Mouse (Mus musculus): Measurements from ENCODE around the gene Reep3.
A peak's percentile ranks its signal among the peaks of the same experiment; 100 is the strongest.
"Not testable (repeated sequence)": the region's sequence is repeated elsewhere in the genome, so short reads cannot be mapped to it uniquely, and the experiment has no call there.

Gene Reep3

GRCm38 (mm10) chr10:67010521-67010920 lies 86.2 kb downstream of the Reep3 start:
- DNase-seq = no peak

GRCm38 (mm10) chr10:67004527-67005042 lies 92.2 kb downstream of the Reep3 start:
- DNase-seq = peak; percentile 22

GRCm38 (mm10) chr10:67003743-67004526 lies 92.8 kb downstream of the Reep3 start:
- peak; percentile 63 for DNase-seq

GRCm38 (mm10) chr10:67003009-67003742 lies 93.6 kb downstream of the Reep3 start:
- peak; percentile 59 for DNase-seq

- DNase-seq = peak; percentile 81
These were observed 94.3 kb downstream of the Reep3 start for GRCm38 (mm10) chr10:67002207-67003008.

GRCm38 (mm10) chr10:67000958-67001615 lies 95.7 kb downstream of the Reep3 start:
- not testable (repeated sequence) for DNase-seq

GRCm38 (mm10) chr10:67000136-67000535 lies 96.6 kb downstream of the Reep3 start:
- no peak for DNase-seq

GRCm38 (mm10) chr10:66998770-66999169 lies 98.0 kb downstream of the Reep3 start:
- DNase-seq = no peak

- DNase-seq = no peak
These were observed 101.6 kb downstream of the Reep3 start for GRCm38 (mm10) chr10:66995181-66995580.

- DNase-seq = no peak
These were observed 102.3 kb downstream of the Reep3 start for GRCm38 (mm10) chr10:66994469-66994868.

GRCm38 (mm10) chr10:66992591-66992990 lies 104.2 kb downstream of the Reep3 start:
- no peak for DNase-seq

GRCm38 (mm10) chr10:66990506-66990905 lies 106.2 kb downstream of the Reep3 start:
- no peak for DNase-seq

GRCm38 (mm10) chr10:66983043-66983442 lies 113.7 kb downstream of the Reep3 start:
- DNase-seq = no peak

- DNase-seq = no peak
These were observed 118.5 kb downstream of the Reep3 start for GRCm38 (mm10) chr10:66978215-66978614.

GRCm38 (mm10) chr10:66977093-66977492 lies 119.7 kb downstream of the Reep3 start:
- no peak for DNase-seq

- DNase-seq = no peak
These were observed 121.3 kb downstream of the Reep3 start for GRCm38 (mm10) chr10:66975451-66975850.

GRCm38 (mm10) chr10:66974417-66974816 lies 122.3 kb downstream of the Reep3 start:
- DNase-seq = no peak

GRCm38 (mm10) chr10:66973866-66974265 lies 122.9 kb downstream of the Reep3 start:
- no peak for DNase-seq

- DNase-seq = no peak
These were observed 123.5 kb downstream of the Reep3 start for GRCm38 (mm10) chr10:66973274-66973673.

GRCm38 (mm10) chr10:66970336-66971115 lies 126.2 kb downstream of the Reep3 start:
- no peak for DNase-seq

- no peak for DNase-seq
These were observed 127.2 kb downstream of the Reep3 start for GRCm38 (mm10) chr10:66969581-66969980.

GRCm38 (mm10) chr10:66969081-66969480 lies 127.7 kb downstream of the Reep3 start:
- no peak for DNase-seq
